Comparison of ENCODE assay signal across 19 mouse cellular contexts in genomic region chr3:69026133-69026783, GRCm38 (mm10). TPM values are rescaled to one million over a fixed set of nuclear protein-coding genes. Genes with fewer than 3 reads are reported as not detected.
DNase-seq lines count a peak whose midpoint lies in the region; ATAC-seq and TF ChIP-seq lines count a peak whose summit lies in the region.
"Had no signal": no experiment of that assay in that cellular context is flagged by ENCODE, and none has a peak within 500 bp of the region (broad histone marks: within the 10 kb centered on the region; RNA-seq: fewer than 3 reads in every experiment).

No protein-coding gene starts in this region.

- H3K4me3 ChIP-seq in kidney, postnatal 0 days (replicated peaks; ENCODE audit: low read depth, low read length) = no peak overlapping the region
- H3K4me3 ChIP-seq in liver, embryonic 13.5 days (replicated peaks) = no peak overlapping the region
- no peak overlapping the region for H3K4me3 ChIP-seq in stomach, embryonic 15.5 days (replicated peaks)
- no peak overlapping the region for H3K4me3 ChIP-seq in hindbrain, embryonic 13.5 days
- H3K4me3 ChIP-seq: embryonic facial prominence, embryonic 13.5 days; midbrain, embryonic 13.5 days; neural tube, embryonic 15.5 days had no signal

- DNase-seq in kidney, postnatal 0 days (ENCODE audit: low spot score) = no peak
- no peak for DNase-seq in kidney, adult 9 months
- no peak for DNase-seq in liver, embryonic 13.5 days
- DNase-seq in adrenal gland, postnatal 4 days (ENCODE audit: low spot score in 2 of 2) = no peak
- DNase-seq: adrenal gland, postnatal 36 days; cerebellum, adult 9-10 months; gastrocnemius, postnatal 25 days; left cerebral cortex, postnatal 4 days; lung, embryonic 14.5 days; retina, postnatal 1 day; thymus, postnatal 25 days had no signal

- peak; percentile 39; the same call in 1 of the 2 replicates for TF ChIP-seq CTCF in kidney, postnatal 0 days (IDR thresholded peaks at IDR 0.05; ENCODE audit: low read depth)

- WGBS in kidney, postnatal 0 days = 93% methylated on average over 1 of the region's 1 CpGs
- WGBS in liver, embryonic 13.5 days (ENCODE audit: insufficient replicate concordance) = 72% methylated on average over 1 of the region's 1 CpGs
- WGBS in stomach, embryonic 15.5 days = 91% methylated on average over 1 of the region's 1 CpGs
- 97% methylated on average over 1 of the region's 1 CpGs for WGBS in hindbrain, embryonic 13.5 days

- peaks cover 41% of the 10 kb centered on the region for H3K36me3 ChIP-seq in kidney, postnatal 0 days (ENCODE audit: insufficient read depth, low read length)
- H3K36me3 ChIP-seq in liver, embryonic 13.5 days = peaks cover 84% of the 10 kb centered on the region
- peaks cover 22% of the 10 kb centered on the region for H3K36me3 ChIP-seq in stomach, embryonic 15.5 days
- H3K36me3 ChIP-seq in hindbrain, embryonic 13.5 days = peaks cover 39% of the 10 kb centered on the region

- H3K27ac ChIP-seq in kidney, postnatal 0 days = no peak overlapping the region
- no peak overlapping the region for H3K27ac ChIP-seq in liver, embryonic 13.5 days
- H3K27ac ChIP-seq in stomach, embryonic 15.5 days = no peak overlapping the region
- H3K27ac ChIP-seq in hindbrain, embryonic 13.5 days = no peak overlapping the region
- H3K27ac ChIP-seq: embryonic facial prominence, embryonic 13.5 days; midbrain, embryonic 13.5 days; neural tube, embryonic 15.5 days had no signal

- no peaks in the 10 kb centered on the region for H3K4me1 ChIP-seq in kidney, postnatal 0 days (replicated peaks; ENCODE audit: insufficient read depth, low read length)
- no peaks in the 10 kb centered on the region for H3K4me1 ChIP-seq in liver, embryonic 13.5 days (replicated peaks)
- H3K4me1 ChIP-seq in stomach, embryonic 15.5 days = no peaks in the 10 kb centered on the region
- no peaks in the 10 kb centered on the region for H3K4me1 ChIP-seq in hindbrain, embryonic 13.5 days (replicated peaks)
- H3K4me1 ChIP-seq: embryonic facial prominence, embryonic 13.5 days; midbrain, embryonic 13.5 days; neural tube, embryonic 15.5 days had no signal

- no peak for ATAC-seq in kidney, postnatal 0 days (replicated peaks; ENCODE audit: low FRiP score, low read depth)
- peak; percentile 46 for ATAC-seq in CD4-positive, CD25-positive, alpha-beta regulatory T cell, adult 4 months
- 0 out of 2 replicates have a peak, but pooled peaks have one; percentile 50 for ATAC-seq in liver, embryonic 13.5 days (ENCODE audit: low read depth)
- ATAC-seq in stomach, embryonic 15.5 days (ENCODE audit: insufficient read depth, low FRiP score, low read depth) = 0 out of 2 replicates have a peak, but pooled peaks have one; percentile 56
- ATAC-seq in hindbrain, embryonic 13.5 days (ENCODE audit: low FRiP score) = no peak
- ATAC-seq: hindbrain, embryonic 16.5 days; midbrain, embryonic 13.5 days; Patski had no signal

- H3K9me3 ChIP-seq in kidney, postnatal 0 days (replicated peaks; ENCODE audit: low read length) = no peaks in the 10 kb centered on the region
- H3K9me3 ChIP-seq in liver, embryonic 13.5 days (replicated peaks) = no peaks in the 10 kb centered on the region
- H3K9me3 ChIP-seq in stomach, embryonic 15.5 days = no peaks in the 10 kb centered on the region
- H3K9me3 ChIP-seq in hindbrain, embryonic 13.5 days = no peaks in the 10 kb centered on the region
- H3K9me3 ChIP-seq: embryonic facial prominence, embryonic 13.5 days; midbrain, embryonic 13.5 days; neural tube, embryonic 15.5 days had no signal

- no peaks in the 10 kb centered on the region for H3K27me3 ChIP-seq in kidney, postnatal 0 days (ENCODE audit: insufficient read depth, low read length)
- no peaks in the 10 kb centered on the region for H3K27me3 ChIP-seq in liver, embryonic 13.5 days
- no peaks in the 10 kb centered on the region for H3K27me3 ChIP-seq in stomach, embryonic 15.5 days (replicated peaks)
- H3K27me3 ChIP-seq in hindbrain, embryonic 13.5 days = no peaks in the 10 kb centered on the region
- H3K27me3 ChIP-seq: embryonic facial prominence, embryonic 13.5 days; midbrain, embryonic 13.5 days; neural tube, embryonic 15.5 days; Patski had no signal

- H3K9ac ChIP-seq in kidney, postnatal 0 days (ENCODE audit: low read depth, low read length) = no peak overlapping the region
- H3K9ac ChIP-seq in liver, embryonic 13.5 days = no peak overlapping the region
- no peak overlapping the region for H3K9ac ChIP-seq in stomach, embryonic 15.5 days
- H3K9ac ChIP-seq in hindbrain, embryonic 13.5 days = no peak overlapping the region
- H3K9ac ChIP-seq: embryonic facial prominence, embryonic 13.5 days; lung, embryonic 14.5 days; midbrain, embryonic 13.5 days; neural tube, embryonic 15.5 days had no signal

- H3K4me2 ChIP-seq in kidney, postnatal 0 days (ENCODE audit: low read length) = no peak overlapping the region
- H3K4me2 ChIP-seq in liver, embryonic 13.5 days = no peak overlapping the region
- H3K4me2 ChIP-seq in stomach, embryonic 15.5 days = no peak overlapping the region
- H3K4me2 ChIP-seq in hindbrain, embryonic 13.5 days = no peak overlapping the region
- H3K4me2 ChIP-seq: embryonic facial prominence, embryonic 13.5 days; lung, embryonic 14.5 days; midbrain, embryonic 13.5 days; neural tube, embryonic 15.5 days had no signal

RNA-seq across cellular contexts. Expression of gene Trim59, which starts 18.3 kb away (rescaled TPM):
- 60.0 and 64.3 TPM in 2 replicates for polyA plus RNA-seq in kidney, postnatal 0 days (2015; fragmentation: Nextera tagmentation; extraction: Ambion mirVana)
- polyA plus RNA-seq in CD4-positive, CD25-positive, alpha-beta regulatory T cell, adult 4 months (2017; shearing (Covaris generic)) = 10 to 100 TPM; 32.7 to 40.1 TPM
- polyA plus RNA-seq in liver, embryonic 13.5 days (2015; fragmentation: Nextera tagmentation; extraction: Ambion mirVana) = 135 and 164 TPM in 2 replicates
- polyA plus RNA-seq in stomach, embryonic 15.5 days (2015; fragmentation: Nextera tagmentation; extraction: Ambion mirVana) = 86.4 and 89.9 TPM in 2 replicates
- 48.4 and 53.7 TPM in 2 replicates for polyA plus RNA-seq in hindbrain, embryonic 13.5 days (2015; fragmentation: Nextera tagmentation; extraction: Ambion mirVana)
- total RNA-seq in adrenal gland, postnatal 4 days (2021) = 10 to 100 TPM; 29.0 to 32.5 TPM

RNA-seq across cellular contexts. Expression of gene Smc4, which starts 21.7 kb away (rescaled TPM):
- 107 and 113 TPM in 2 replicates for polyA plus RNA-seq in kidney, postnatal 0 days (2015; fragmentation: Nextera tagmentation; extraction: Ambion mirVana)
- 100 to 1,000 TPM; 450 to 528 TPM for polyA plus RNA-seq in CD4-positive, CD25-positive, alpha-beta regulatory T cell, adult 4 months (2017; shearing (Covaris generic))
- 166 and 219 TPM in 2 replicates for polyA plus RNA-seq in liver, embryonic 13.5 days (2015; fragmentation: Nextera tagmentation; extraction: Ambion mirVana)
- 158 and 168 TPM in 2 replicates for polyA plus RNA-seq in stomach, embryonic 15.5 days (2015; fragmentation: Nextera tagmentation; extraction: Ambion mirVana)
- 54.3 and 59.8 TPM in 2 replicates for polyA plus RNA-seq in hindbrain, embryonic 13.5 days (2015; fragmentation: Nextera tagmentation; extraction: Ambion mirVana)
- 10 to 100 TPM; 65.9 to 79.6 TPM for total RNA-seq in adrenal gland, postnatal 4 days (2021)

RNA-seq across cellular contexts. Expression of gene Ift80, which starts 21.9 kb away (rescaled TPM):
- polyA plus RNA-seq in kidney, postnatal 0 days (2015; fragmentation: Nextera tagmentation; extraction: Ambion mirVana) = 10.4 and 11.3 TPM in 2 replicates
- polyA plus RNA-seq in CD4-positive, CD25-positive, alpha-beta regulatory T cell, adult 4 months (2017; shearing (Covaris generic)) = 100 to 1,000 TPM; 165 to 175 TPM
- polyA plus RNA-seq in liver, embryonic 13.5 days (2015; fragmentation: Nextera tagmentation; extraction: Ambion mirVana) = 5.9 and 7.1 TPM in 2 replicates
- 11.1 and 12.1 TPM in 2 replicates for polyA plus RNA-seq in stomach, embryonic 15.5 days (2015; fragmentation: Nextera tagmentation; extraction: Ambion mirVana)
- 9.0 and 9.8 TPM in 2 replicates for polyA plus RNA-seq in hindbrain, embryonic 13.5 days (2015; fragmentation: Nextera tagmentation; extraction: Ambion mirVana)
- 10 to 100 TPM; 22.4 to 29.5 TPM for total RNA-seq in adrenal gland, postnatal 4 days (2021)

Comparison
In these comparisons a context has a peak if more than half of its experiments do, and no peak if none do; other contexts are left out.
1. ATAC-seq: peak in CD4-positive, CD25-positive, alpha-beta regulatory T cell, adult 4 months (single experiment), liver, embryonic 13.5 days (single experiment) and stomach, embryonic 15.5 days (single experiment); none in kidney, postnatal 0 days (single experiment) and hindbrain, embryonic 13.5 days (single experiment).
2. RNA of gene Ift80, which starts 21.9 kb away (polyA plus RNA-seq): 165 to 175 TPM in CD4-positive, CD25-positive, alpha-beta regulatory T cell, adult 4 months; 11.1 to 12.1 TPM in stomach, embryonic 15.5 days, 10.4 to 11.3 TPM in kidney, postnatal 0 days, 9.0 to 9.8 TPM in hindbrain, embryonic 13.5 days and 5.9 to 7.1 TPM in liver, embryonic 13.5 days; every median in the first group is over 10 times any median in the second.